Mouse (Mus musculus) heart, adult 11 months (tissue): ENCODE data around the gene Sar1a.
A peak's percentile ranks its signal among the peaks of the same experiment; 100 is the strongest.

ENCODE experiments used
- DNase-seq: peaks from one replicate; pipeline ENCODE4 v3.0.0; 2022

Sar1a gene

GRCm38 (mm10) chr10:61680015-61680913 lies at the start of gene Sar1a:
Gene Sar1a, plus strand, starts transcription at chr10:61680299.
- peak; percentile 100 for DNase-seq

DNA sequence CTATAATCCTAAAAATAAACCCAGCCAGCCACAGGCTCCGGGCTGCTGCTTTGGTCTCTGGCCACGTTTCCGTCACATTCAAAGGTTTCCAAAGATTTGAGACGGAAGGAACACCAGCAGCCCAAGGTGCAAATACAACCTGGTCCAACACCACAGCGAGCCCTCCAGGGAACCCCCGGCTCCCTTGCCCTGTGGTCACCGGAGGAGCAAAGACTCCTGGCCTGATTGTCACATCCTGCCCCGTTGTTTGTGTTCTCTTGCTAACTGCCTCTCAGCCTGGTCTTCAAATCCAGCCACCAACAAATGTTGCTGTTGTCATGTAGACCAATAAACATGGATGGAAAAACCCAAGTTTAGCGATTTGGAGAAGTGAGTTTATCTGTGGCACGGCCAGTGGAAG lies 47.7 kb upstream of the Sar1a start:
- peak; percentile 81 for DNase-seq

DNA sequence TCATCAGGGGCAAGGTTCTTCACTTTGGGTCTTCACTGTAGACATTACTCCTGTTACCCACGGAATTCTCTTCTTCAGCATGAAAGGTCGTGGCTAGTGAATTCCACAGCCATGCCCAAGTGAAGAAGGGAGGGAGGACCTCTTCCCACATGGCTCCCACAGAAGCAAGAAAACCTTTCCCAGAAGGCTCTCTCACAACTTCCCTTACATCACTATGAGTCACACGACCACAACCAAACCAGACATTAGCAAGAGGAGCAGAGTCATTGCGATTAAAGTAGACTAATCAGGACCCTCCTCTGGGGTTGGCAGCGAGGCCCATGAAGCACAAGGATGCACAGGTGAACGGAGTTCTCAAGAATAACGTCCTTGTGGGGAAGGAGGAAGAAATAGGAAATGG lies 43.0 kb upstream of the Sar1a start:
- DNase-seq = peak; percentile 72

DNA sequence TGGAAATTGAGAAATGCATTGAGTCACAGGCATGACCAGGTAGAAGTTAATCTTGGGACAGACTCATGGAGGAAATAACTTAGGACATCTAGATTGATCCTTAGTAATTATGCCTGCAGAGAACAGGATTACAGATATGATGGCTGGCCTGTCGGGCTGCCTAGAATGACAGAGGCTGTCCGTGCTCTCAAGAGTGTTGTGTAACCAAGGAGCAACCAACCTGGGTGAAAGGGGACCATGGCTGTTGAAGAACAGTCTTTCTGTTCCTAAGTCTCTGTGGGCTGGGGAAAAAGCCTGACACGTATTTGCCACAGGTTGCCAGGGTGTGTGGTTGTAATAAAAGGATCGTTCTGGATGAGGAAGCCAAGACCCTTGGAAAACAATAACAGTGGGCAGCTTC lies 39.7 kb upstream of the Sar1a start:
- DNase-seq = peak; percentile 70

DNA sequence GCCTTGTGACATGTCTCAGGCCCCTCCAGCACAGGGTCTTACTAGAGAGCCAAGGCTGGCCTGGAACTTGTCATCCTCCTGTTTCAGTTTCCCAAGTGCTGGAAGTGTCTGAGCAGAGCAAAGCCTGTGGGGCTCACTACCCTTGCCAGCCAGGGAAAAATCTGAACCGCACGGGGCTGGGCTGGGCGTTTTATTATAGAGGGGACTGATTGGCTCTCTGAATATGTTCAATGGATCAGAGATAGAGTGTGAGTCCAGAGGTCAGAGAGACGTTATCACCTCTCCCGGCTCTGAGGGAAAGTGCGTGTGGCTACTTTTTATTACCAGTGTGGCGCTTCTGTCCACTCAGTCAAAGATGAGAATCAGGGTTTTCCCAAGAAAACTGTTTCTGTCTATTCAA lies 33.5 kb upstream of the Sar1a start:
- no peak for DNase-seq

DNA sequence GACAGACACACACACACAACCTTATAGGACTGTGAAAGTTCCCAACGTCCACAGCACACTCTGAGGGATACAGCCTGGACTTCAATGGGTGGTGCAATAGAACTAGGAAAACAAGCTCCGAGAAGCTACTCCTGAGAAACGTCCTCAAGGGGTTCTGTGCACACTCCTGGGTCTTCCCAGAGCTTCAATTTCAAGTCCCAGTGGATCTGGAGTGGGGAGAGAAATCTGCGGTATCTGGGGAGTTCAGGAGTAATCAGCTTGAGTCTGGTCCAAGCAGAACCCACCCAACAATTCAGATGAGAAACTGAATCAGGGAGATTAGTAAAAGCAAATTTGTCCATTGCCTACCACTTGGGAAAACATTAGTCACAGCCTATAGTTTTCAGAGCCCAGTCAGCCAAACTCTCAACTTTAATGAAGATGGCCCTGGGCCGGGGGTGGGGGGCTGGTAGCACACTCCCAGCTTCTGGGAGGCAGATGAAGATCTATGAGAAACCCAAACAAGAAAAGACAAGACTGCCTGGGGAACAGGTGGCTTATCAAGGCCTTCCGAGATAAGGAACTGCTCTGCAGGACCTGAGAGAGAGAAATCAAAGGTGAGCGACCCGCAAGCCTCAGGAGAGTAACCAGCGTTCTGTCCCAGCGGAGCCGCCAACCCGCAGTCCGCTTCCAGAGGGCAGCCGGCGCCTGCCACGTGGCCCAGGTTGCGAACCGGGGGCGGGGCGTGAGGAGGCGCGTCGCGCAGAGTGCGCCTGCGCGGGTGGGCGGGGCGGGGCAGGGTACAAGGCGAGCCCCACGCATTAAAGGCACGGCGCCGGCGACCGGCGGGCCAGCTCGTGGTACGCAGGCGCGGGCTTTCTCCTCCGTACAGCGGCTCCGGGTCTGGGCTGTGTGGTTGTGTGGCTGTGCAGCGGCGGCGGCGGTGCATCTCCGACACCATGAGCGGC lies 32.0 kb upstream of the Sar1a start, which contains the start of gene Ppa1:
TSS of gene Ppa1 (plus strand) at position 763 of the 947 bp plus-strand sequence.
- DNase-seq = peak; percentile 99

DNA sequence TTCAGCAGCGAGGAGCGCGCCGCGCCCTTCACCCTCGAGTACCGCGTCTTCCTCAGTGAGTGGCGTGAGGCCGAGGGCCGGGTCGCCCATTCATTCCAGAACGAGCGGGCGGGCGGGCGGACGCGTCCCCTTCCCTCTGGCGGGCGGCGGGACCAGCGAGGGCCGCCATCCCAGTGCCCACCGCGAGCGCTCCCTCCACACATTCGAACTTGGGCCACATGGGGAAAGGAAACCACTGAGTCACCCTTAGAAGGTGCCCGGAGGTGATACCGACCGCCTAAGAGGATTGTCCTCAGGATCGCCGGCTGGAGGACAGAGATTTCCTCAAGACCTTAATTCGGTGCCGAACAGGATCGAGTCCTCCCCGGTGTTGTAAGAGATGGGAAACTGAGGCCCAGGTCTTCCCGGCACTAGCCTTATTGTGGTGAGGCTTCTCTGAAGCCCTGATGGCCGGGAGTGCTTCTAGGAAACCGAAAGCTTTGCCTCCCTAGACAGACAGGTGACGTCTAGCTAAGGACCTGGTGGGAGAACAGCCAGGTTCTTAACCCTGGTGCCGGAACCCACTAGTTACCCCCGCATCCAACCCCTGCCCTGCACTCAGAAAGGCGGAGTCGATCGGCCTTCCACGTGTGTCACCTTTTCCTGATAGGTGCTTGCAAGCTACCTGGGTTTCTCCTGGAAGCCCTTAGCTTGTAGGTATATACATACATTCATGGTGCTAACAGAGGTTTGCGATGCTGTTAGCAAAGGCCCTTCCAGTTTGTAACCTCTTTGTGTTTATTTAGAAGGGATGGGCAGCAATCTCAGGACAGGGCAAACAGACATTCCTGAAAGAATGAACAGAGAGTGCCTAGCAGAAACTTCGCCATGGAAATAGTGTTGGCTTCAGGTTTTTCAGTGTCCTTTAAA lies 31.1 kb upstream of the Sar1a start:
- DNase-seq = no peak

GRCm38 (mm10) chr10:61654105-61654504 lies 26.0 kb upstream of the Sar1a start:
- DNase-seq = no peak

DNA sequence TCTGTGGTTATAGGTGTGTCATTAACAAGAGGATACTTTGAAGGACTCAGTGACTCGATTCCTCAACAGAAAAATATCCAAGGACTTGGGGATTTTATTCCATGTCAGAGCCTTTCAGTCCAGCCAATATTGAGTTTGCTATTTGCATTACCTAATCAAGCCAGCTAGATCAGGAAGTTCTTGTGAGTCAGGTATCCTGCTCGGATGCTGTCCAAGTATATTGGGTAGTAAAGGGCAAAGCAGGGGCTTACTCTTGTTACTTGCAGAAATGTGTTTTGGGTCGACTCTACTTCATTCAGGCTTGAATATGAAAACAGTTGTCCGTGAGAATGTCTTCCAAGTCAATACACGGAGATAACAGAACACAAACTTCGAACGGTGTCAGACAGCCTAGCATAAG lies 25.4 kb upstream of the Sar1a start:
- DNase-seq = no peak

DNA sequence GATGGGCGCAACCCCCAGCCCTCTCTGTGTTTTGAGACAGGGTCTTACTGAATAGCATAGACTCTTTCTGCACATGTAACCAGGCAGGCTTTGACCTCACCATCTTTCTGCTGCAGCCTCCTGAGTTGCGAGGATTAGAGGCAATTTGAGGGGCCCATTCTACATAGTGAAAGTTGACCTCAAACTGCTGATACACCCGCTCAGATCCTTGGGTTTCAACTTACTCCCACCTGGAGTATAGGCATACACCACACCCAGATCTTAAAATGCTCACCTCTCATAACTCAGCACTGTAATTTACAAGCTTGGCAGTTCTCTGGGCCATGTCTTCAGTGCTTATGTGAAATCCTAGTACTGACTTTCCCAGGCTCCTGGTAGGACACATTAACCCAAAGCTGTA lies 24.9 kb upstream of the Sar1a start:
- no peak for DNase-seq

DNA sequence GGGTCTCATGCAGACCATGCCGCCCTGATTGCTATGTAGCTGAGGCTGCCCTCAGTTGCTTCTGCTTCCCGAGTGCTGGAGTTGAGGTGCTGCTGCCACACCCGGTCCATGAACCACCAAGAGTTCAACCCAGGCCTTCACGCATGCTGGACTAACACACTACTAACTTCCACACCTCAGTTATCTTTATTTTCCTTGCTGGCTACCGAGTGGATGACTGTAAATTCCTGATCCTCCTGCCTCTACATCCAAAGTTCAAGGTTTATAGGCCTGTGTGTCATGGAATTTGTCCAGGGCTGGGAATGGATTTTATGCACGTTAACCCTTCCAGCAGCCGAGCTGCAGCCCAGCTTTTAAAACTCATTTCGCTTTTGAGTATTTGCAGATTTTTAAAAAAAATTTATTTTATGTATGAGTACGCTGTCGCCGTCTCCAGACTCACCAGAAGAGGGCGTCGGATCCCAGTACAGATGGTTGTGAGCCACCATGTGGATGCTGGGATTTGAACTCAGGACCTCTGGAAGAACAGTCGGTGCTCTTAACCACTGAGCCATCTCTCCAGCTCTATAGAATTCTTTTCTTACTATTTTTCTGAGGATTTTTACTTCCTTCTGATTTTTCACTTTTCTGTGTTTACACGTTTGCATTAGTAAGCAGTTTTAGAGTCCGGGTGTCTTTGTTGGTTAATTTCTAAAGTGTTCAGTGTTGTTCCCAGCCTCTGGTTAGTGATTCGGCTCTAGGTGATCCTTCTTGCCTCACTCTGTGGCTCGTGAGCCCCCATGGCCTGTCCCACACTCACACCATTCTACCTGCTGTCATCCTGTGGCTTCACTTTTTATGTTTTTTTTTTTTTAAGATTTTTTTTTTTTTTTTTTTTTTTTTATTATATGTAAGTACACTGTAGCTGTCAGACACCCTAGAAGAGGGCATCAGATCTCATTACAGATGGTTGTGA lies 22.9 kb upstream of the Sar1a start:
- no peak for DNase-seq

DNA sequence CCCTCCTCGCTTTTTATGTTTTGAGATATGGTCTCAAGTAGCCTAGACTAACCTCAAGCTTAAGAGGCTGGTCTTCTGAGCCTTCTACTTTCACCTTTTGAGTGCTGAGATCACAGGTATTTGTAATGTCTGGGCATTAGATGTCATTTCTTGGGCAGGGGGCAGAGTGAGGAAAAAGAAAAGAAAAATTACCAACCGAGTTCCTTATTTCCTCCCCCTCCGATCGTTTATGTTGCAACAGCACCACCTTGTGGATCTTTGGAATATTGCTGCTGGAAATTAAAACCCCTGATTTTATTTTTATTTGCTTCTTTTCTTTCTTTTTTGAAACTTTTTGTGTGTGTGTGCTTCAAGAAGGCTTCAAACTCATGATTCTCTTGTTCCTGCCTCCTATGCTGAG lies 22.1 kb upstream of the Sar1a start:
- no peak for DNase-seq

DNA sequence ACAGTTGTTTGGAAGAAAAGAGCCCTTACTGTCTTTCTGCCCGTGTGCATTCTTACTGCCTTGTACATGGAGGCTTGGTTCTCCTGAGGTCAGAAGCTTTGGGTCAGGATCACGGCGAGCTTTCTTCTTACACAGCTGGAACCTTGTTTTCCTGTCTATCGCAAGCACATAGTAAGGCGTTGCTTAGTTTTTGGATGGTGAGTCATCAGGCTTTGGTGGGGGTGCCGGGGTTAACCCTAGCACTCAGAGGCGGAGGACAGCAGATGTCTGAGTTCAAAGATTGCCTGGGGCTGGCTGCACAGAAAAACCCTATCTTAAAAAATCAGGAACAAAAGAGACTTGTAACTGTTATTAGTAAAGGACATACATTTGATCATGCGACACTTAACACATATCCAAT lies 18.2 kb upstream of the Sar1a start:
- DNase-seq = peak; percentile 92

- DNase-seq = no peak
Observed at GRCm38 (mm10) chr10:61662391-61662988, 17.6 kb upstream of the Sar1a start.

- DNase-seq = no peak
Observed at GRCm38 (mm10) chr10:61665111-61665510, 15.0 kb upstream of the Sar1a start.

GRCm38 (mm10) chr10:61665651-61666050 lies 14.4 kb upstream of the Sar1a start:
- no peak for DNase-seq

DNA sequence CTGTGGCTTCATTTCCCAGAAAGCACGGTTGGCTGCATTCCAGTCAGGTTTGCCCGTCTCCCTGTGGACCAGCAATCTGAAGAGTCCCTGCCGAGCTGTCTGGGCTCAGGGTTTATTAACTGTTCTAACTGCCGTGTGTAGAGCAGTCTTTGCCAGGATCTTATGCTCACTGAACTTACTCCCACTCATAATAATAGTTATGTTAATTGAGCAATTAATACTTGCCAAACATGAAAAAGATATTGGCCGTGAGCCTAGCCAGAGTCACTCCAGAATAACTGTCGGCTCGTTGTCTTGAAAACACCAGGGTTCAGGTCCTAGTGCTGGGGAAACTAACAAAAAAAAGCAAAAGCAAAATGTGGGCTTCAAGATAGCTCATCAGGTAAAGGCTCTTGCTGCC lies 10.8 kb upstream of the Sar1a start:
- DNase-seq = no peak

DNA sequence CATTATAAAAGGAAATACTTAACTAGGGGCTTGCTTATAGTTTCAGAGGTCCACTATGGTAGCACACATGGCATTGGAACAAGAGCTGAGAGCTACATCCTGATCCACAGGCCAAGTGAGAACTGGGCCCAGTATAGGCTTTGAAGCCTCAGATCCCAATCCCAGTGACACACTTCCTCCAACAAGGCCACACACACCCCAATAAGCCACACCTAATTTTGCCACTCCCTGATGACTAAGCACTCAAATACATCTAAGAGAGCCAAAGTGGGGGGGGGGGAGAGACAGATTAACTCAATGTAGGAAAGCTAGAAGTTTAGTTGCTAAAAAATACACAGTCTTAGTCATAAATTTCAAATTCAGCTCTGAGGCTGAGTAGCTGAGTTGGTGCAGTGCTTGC lies 10.2 kb upstream of the Sar1a start:
- no peak for DNase-seq

GRCm38 (mm10) chr10:61670758-61671157 lies 9.3 kb upstream of the Sar1a start:
- no peak for DNase-seq

- DNase-seq = no peak
Observed at GRCm38 (mm10) chr10:61675935-61676334, 4.2 kb upstream of the Sar1a start.

DNA sequence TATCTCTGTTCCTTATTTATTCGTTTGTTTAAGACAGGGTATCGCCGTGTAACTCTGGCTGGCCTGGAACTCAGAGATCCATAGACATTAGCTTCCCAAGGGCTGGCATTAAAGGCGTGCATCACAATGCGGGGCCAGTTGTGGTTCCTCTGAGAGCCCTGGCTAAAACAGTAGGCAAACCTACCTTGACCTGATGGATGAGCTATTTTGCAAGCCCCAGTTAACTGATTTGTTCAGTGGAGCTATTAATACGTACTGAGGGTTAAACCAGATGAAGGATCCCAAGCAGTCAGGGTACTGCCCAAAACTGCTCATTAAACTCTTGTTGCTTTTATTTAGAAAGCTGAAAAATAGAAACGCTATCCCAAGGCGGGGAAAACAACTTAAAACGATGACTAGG lies 554 bp upstream of the Sar1a start:
- no peak for DNase-seq
